Mouse (Mus musculus): Measurements from ENCODE around the gene Casp6. TPM values are rescaled to one million over a fixed set of nuclear protein-coding genes. Genes with fewer than 3 reads are reported as not detected.

Casp6 gene
- polyA plus RNA-seq, 1 experiment from 2014 or later, result 83.6 TPM

DNA sequence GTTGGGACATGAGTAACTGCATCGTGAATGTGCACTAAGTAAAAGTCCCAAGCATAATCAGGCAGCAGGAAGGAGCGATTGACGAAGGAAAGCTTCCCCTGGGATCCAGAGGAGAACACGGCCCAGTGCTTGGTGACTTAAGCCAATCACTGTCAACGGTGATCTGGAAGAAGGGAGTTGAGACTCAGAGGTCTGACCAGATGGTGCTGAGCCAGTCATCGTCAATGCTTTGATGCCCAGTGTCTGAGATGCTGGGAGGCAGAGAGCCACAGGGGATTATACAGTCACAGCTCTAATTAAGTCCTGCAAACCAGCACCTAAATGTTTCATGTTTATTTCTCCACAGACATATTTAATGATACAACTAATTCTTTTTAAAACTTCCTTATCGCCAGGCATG is 37.8 kb downstream of the Casp6 start:
- H3K27me3 ChIP-seq (ENCODE audit: insufficient read depth, low read length), result no peaks in the 10 kb centered on the region
- H3K36me3 ChIP-seq (ENCODE audit: insufficient read depth, low read length), result no peaks in the 10 kb centered on the region
- H3K4me3 ChIP-seq (ENCODE audit: low read length), result no peak overlapping the region
- H3K9ac ChIP-seq (replicated peaks; ENCODE audit: low read length), result no peak overlapping the region
- no peaks in the 10 kb centered on the region for H3K9me3 ChIP-seq (ENCODE audit: low read length)
- ATAC-seq (ENCODE audit: low FRiP score, low TSS enrichment), result no peak
- H3K4me2 ChIP-seq (replicated peaks; ENCODE audit: low read depth, low read length), result no peak overlapping the region
- H3K4me1 ChIP-seq (ENCODE audit: insufficient read depth, low read length), result no peaks in the 10 kb centered on the region
- H3K27ac ChIP-seq (ENCODE audit: low read length), result no peak overlapping the region
- WGBS, result 61% methylated on average over 7 of the region's 7 CpGs

DNA sequence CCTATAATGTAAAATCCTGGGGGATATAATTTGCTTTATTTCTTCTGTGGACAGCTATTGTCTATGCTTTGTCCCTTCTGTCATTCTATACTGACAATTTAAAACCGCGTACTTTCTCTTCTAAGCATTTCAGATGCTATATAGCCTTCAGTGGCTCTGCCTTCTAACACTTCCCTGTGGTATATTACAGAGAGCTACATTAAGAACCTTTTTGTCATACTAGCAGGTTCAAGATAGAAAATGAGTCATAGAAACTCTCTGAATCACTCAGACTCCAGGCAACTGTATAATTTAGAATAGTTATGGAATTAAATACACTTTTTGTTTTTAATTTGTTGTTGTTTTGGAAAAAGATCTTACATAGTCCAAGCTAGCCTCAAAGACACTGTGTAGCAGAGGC is 39.6 kb downstream of the Casp6 start:
- H3K9me3 ChIP-seq (ENCODE audit: low read length), result no peaks in the 10 kb centered on the region
- no peak overlapping the region for H3K27ac ChIP-seq (ENCODE audit: low read length)
- no peak overlapping the region for H3K4me3 ChIP-seq (ENCODE audit: low read length)
- no peak for ATAC-seq (ENCODE audit: low FRiP score, low TSS enrichment)
- H3K4me2 ChIP-seq (replicated peaks; ENCODE audit: low read depth, low read length), result no peak overlapping the region
- WGBS, result 90% methylated on average over 2 of the region's 2 CpGs
- H3K36me3 ChIP-seq (ENCODE audit: insufficient read depth, low read length), result no peaks in the 10 kb centered on the region
- H3K27me3 ChIP-seq (ENCODE audit: insufficient read depth, low read length), result no peaks in the 10 kb centered on the region
- H3K4me1 ChIP-seq (ENCODE audit: insufficient read depth, low read length), result no peaks in the 10 kb centered on the region
- H3K9ac ChIP-seq (replicated peaks; ENCODE audit: low read length), result no peak overlapping the region

DNA sequence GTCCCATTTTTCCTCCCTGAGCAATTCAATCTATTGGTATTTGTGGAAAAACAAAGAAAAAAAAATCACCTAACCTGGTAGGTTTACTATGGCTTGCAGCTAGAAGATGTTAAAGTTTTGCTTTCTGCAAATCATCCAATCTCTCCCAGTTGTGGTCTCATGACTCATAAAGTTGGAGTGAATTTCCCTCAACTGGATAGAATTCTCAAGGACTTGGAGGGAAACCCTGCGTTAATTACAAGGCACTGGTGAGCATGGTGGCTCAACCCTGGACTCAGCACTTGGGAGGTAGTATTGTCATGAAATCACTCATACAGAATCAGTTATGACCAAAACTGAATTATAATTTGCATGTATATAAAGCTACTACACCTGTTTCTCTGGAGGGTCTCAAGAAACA is 40.1 kb downstream of the Casp6 start:
- ATAC-seq (ENCODE audit: low FRiP score, low TSS enrichment), result no peak
- no peaks in the 10 kb centered on the region for H3K9me3 ChIP-seq (ENCODE audit: low read length)
- WGBS, result 87% methylated on average over 1 of the region's 1 CpGs

DNA sequence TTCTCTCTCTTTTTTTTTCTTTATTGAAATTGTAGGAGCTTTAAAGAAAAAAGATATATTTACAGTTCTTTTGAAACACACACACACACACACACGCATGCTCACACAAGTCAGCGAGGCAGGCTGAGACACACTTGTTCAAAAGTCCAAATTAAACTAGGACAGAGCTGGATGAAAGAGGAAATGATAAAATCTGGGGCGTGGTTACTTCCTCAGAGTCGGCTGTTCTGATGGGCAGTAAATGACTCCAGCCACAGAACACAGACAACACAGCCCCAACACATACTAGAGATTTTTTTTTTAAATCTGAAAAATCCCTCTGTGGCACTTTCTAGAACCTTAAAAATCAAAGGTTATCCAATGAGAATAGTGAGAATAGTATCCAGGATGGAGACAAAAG is 42.6 kb downstream of the Casp6 start:
- ATAC-seq (ENCODE audit: low FRiP score, low TSS enrichment), result no peak
- H3K27ac ChIP-seq (ENCODE audit: low read length), result no peak overlapping the region
- no peaks in the 10 kb centered on the region for H3K27me3 ChIP-seq (ENCODE audit: insufficient read depth, low read length)
- no peaks in the 10 kb centered on the region for H3K4me1 ChIP-seq (ENCODE audit: insufficient read depth, low read length)
- H3K36me3 ChIP-seq (ENCODE audit: insufficient read depth, low read length), result no peaks in the 10 kb centered on the region
- no peak overlapping the region for H3K4me3 ChIP-seq (ENCODE audit: low read length)
- H3K4me2 ChIP-seq (replicated peaks; ENCODE audit: low read depth, low read length), result no peak overlapping the region
- no peak overlapping the region for H3K9ac ChIP-seq (replicated peaks; ENCODE audit: low read length)
- WGBS, result 75% methylated on average over 4 of the region's 4 CpGs
- no peaks in the 10 kb centered on the region for H3K9me3 ChIP-seq (ENCODE audit: low read length)

More for the DNA sequence above, 40.1 kb downstream of the Casp6 start:
- Histone ChIP-seq H3K9ac (replicated peaks; ENCODE audit: low read length) (no peak overlapping the region), H3K36me3 (ENCODE audit: insufficient read depth, low read length) (no peaks in the 10 kb centered on the region), H3K27me3 (ENCODE audit: insufficient read depth, low read length) (no peaks in the 10 kb centered on the region), H3K4me3 (ENCODE audit: low read length) (no peak overlapping the region), H3K4me2 (replicated peaks; ENCODE audit: low read depth, low read length) (no peak overlapping the region), H3K4me1 (ENCODE audit: insufficient read depth, low read length) (no peaks in the 10 kb centered on the region), H3K27ac (ENCODE audit: low read length) (no peak overlapping the region)

DNA sequence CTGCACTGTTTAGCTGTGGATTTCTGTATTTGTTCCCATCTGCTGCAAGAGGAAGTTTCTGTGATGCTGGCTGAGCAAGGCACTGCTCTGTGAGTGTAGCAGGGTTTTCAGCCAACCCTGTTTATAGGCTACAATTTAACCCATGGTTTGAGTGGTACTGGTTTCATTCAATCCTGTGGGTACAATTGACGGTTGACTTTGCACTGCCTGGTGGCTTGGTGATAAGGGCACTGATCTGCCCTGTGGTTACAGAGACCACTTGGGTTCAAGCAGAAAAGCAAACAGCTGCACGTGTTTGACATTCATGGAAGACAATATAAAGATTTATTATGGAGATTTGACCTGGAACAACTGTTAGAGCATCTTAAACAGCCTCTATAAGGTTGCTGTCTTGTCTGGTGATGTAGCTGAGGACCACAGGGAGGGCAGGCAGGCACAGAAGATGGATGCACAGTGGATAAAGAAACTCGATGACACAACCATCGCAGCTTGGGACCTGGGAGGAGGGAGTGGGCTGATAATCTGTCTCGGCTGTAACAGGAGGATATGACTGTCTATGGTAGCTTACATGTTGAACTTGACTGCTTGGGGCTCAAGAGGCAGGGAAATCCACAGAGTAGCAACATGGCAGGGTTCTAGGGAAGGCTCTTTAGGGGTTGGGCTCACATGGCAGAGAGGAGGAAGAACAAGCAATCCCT is 45.1 kb downstream of the Casp6 start:
- no peak overlapping the region for H3K4me2 ChIP-seq (replicated peaks; ENCODE audit: low read depth, low read length)
- no peaks in the 10 kb centered on the region for H3K36me3 ChIP-seq (ENCODE audit: insufficient read depth, low read length)
- H3K9me3 ChIP-seq (ENCODE audit: low read length), result no peaks in the 10 kb centered on the region
- no peak for ATAC-seq (ENCODE audit: low FRiP score, low TSS enrichment)
- H3K4me3 ChIP-seq (ENCODE audit: low read length), result no peak overlapping the region
- no peaks in the 10 kb centered on the region for H3K4me1 ChIP-seq (ENCODE audit: insufficient read depth, low read length)
- no peak overlapping the region for H3K27ac ChIP-seq (ENCODE audit: low read length)
- H3K27me3 ChIP-seq (ENCODE audit: insufficient read depth, low read length), result no peaks in the 10 kb centered on the region
- 53% methylated on average over 5 of the region's 5 CpGs for WGBS
- no peak overlapping the region for H3K9ac ChIP-seq (replicated peaks; ENCODE audit: low read length)

DNA sequence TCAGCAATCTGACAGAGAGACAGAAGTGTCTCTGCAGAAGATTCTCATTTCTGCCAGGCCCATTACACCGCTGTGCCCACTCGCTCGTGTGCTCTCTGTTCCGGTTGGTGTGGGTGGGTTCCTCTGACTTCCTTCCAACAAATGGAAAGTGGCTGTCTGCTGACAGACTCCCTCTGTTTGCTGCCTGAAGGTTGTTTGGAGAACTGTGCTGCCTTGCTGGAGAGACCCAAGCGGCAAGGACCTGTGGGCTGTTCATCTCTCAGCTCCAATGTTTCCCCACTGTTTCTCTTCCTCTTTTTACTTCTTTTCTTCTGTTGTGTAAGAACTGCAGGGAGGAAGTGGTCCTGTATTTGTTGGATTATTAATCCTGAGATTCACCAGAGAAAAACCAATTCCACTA is 47.1 kb downstream of the Casp6 start:
- no peaks in the 10 kb centered on the region for H3K9me3 ChIP-seq (ENCODE audit: low read length)
- 87% methylated on average over 5 of the region's 5 CpGs for WGBS
- H3K36me3 ChIP-seq (ENCODE audit: insufficient read depth, low read length), result no peaks in the 10 kb centered on the region
- H3K27me3 ChIP-seq (ENCODE audit: insufficient read depth, low read length), result no peaks in the 10 kb centered on the region
- no peak overlapping the region for H3K4me2 ChIP-seq (replicated peaks; ENCODE audit: low read depth, low read length)
- ATAC-seq (ENCODE audit: low FRiP score, low TSS enrichment), result no peak
- H3K27ac ChIP-seq (ENCODE audit: low read length), result no peak overlapping the region
- H3K4me1 ChIP-seq (ENCODE audit: insufficient read depth, low read length), result no peaks in the 10 kb centered on the region
- H3K4me3 ChIP-seq (ENCODE audit: low read length), result no peak overlapping the region
- H3K9ac ChIP-seq (replicated peaks; ENCODE audit: low read length), result no peak overlapping the region

DNA sequence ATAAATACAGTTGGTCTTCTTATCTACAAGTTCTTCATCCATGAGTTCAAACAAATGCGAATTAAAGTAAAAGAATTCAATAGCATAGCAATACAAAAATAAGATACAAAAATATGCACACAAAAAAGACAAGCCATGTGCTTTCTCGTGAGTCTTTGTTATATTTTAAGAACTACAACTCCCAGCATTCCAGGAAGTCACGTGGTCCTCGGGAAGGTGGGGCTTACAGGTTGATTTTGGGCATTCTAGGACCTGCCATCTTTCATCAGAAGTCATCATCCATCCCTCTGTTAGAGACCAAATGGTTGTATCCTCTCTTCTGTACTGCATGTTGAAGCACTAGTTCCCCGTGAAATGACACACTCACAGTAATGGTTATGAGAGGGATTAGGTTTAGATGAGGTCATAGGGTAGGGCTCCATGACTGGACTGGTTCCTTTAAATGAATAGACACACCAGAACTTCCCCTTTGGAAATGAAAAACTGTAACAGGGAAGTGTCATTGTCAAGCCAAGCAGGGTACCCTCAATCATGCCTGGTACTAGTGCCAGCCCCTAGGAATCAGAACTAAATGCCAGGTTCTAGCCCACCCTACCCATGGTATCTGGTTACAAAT is 48.0 kb downstream of the Casp6 start:
- Histone ChIP-seq H3K27ac (ENCODE audit: low read length) (no peak overlapping the region), H3K4me1 (ENCODE audit: insufficient read depth, low read length) (no peaks in the 10 kb centered on the region), H3K9ac (replicated peaks; ENCODE audit: low read length) (no peak overlapping the region), H3K27me3 (ENCODE audit: insufficient read depth, low read length) (no peaks in the 10 kb centered on the region), H3K9me3 (ENCODE audit: low read length) (no peaks in the 10 kb centered on the region), H3K4me2 (replicated peaks; ENCODE audit: low read depth, low read length) (no peak overlapping the region), H3K4me3 (ENCODE audit: low read length) (no peak overlapping the region), H3K36me3 (ENCODE audit: insufficient read depth, low read length) (no peaks in the 10 kb centered on the region)
- 82% methylated on average over 5 of the region's 5 CpGs for WGBS
- ATAC-seq (ENCODE audit: low FRiP score, low TSS enrichment), result no peak

DNA sequence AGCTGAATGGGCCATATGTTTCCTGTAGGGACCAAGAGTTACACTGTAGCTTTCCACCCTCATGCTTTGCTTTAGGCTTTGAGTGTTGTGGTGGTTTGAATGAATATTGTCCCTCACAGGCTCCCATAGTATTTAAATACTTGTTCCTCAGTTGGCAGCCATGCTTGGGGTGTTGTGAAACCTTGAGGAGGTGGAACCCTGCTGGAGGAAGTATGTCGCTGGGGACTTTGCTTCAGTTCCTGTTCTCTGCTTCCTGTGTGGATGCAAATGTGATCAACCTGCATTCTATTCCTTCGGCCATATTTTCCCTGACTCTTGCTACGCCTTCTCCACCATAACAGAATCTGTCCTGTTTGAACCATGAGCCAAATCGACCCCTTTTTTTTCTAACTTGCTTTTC is 52.1 kb downstream of the Casp6 start:
- no peaks in the 10 kb centered on the region for H3K9me3 ChIP-seq (ENCODE audit: low read length)
- WGBS, result 84% methylated on average over 4 of the region's 4 CpGs
- H3K4me2 ChIP-seq (replicated peaks; ENCODE audit: low read depth, low read length), result no peak overlapping the region

DNA sequence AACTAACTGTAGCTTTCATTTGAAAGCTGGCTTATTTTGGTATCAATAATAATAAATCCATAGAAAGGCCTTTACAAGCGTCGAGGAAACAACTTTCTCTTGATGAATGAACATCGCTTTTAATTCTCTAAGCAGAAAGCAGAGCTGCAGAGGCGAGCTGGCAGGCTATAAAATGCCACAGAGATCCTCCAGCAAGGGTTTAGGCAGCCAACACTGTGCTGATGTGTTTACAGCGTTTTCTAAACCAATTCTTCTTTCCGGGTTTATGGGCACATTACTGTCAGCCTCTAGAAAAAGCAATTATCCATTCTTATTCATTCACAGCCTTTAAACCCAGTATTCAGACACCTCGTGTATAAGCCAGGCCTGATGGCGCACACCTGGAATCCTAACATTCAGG is 61.3 kb downstream of the Casp6 start:
- Histone ChIP-seq H3K9ac (replicated peaks; ENCODE audit: low read length) (no peak overlapping the region), H3K36me3 (ENCODE audit: insufficient read depth, low read length) (no peaks in the 10 kb centered on the region), H3K27ac (ENCODE audit: low read length) (no peak overlapping the region), H3K4me2 (replicated peaks; ENCODE audit: low read depth, low read length) (no peak overlapping the region), H3K4me3 (ENCODE audit: low read length) (no peak overlapping the region), H3K27me3 (ENCODE audit: insufficient read depth, low read length) (no peaks in the 10 kb centered on the region; the same call in 1 of the 2 replicates), H3K9me3 (ENCODE audit: low read length) (no peaks in the 10 kb centered on the region), H3K4me1 (ENCODE audit: insufficient read depth, low read length) (no peaks in the 10 kb centered on the region)
- 56% methylated on average over 8 of the region's 8 CpGs for WGBS
- ATAC-seq (ENCODE audit: low FRiP score, low TSS enrichment), result no peak

More for the DNA sequence above, 52.1 kb downstream of the Casp6 start:
- no peak for ATAC-seq (ENCODE audit: low FRiP score, low TSS enrichment)
- Histone ChIP-seq H3K4me1 (ENCODE audit: insufficient read depth, low read length) (no peaks in the 10 kb centered on the region), H3K36me3 (ENCODE audit: insufficient read depth, low read length) (no peaks in the 10 kb centered on the region), H3K27ac (ENCODE audit: low read length) (no peak overlapping the region), H3K9ac (replicated peaks; ENCODE audit: low read length) (no peak overlapping the region), H3K4me3 (ENCODE audit: low read length) (no peak overlapping the region), H3K27me3 (ENCODE audit: insufficient read depth, low read length) (no peaks in the 10 kb centered on the region)

All from kidney, embryonic 16.5 days (tissue).